Mouse (Mus musculus): ENCODE data around the gene Gtf2i.

Gtf2i gene

GRCm38 (mm10) chr5:134282076-134282475 is 32.5 kb downstream of the Gtf2i start:
- DNase-seq (ENCODE audit: low read depth in 2 of 2, low spot score in 2 of 2) = peak in 1 of 2 experiments; percentile 29

- DNase-seq (ENCODE audit: low read depth in 2 of 2, low spot score in 2 of 2) = no peak
These were observed 35.2 kb downstream of the Gtf2i start for GRCm38 (mm10) chr5:134279371-134279770.

- DNase-seq (ENCODE audit: low read depth in 2 of 2, low spot score in 2 of 2) = no peak
These were observed 37.5 kb downstream of the Gtf2i start for GRCm38 (mm10) chr5:134277109-134277508.

GRCm38 (mm10) chr5:134275556-134275955 is 39.0 kb downstream of the Gtf2i start:
- peak in 1 of 2 experiments; percentile 73 for DNase-seq (ENCODE audit: low read depth in 2 of 2, low spot score in 2 of 2)

GRCm38 (mm10) chr5:134275021-134275420 is 39.5 kb downstream of the Gtf2i start:
- no peak for DNase-seq (ENCODE audit: low read depth in 2 of 2, low spot score in 2 of 2)

GRCm38 (mm10) chr5:134273761-134274160 is 40.8 kb downstream of the Gtf2i start:
- no peak for DNase-seq (ENCODE audit: low read depth in 2 of 2, low spot score in 2 of 2)

GRCm38 (mm10) chr5:134272761-134273160 is 41.8 kb downstream of the Gtf2i start:
- DNase-seq (ENCODE audit: low read depth in 2 of 2, low spot score in 2 of 2) = no peak

GRCm38 (mm10) chr5:134271421-134271820 is 43.1 kb downstream of the Gtf2i start:
- no peak for DNase-seq (ENCODE audit: low read depth in 2 of 2, low spot score in 2 of 2)

GRCm38 (mm10) chr5:134270566-134270965 is 44.0 kb downstream of the Gtf2i start:
- DNase-seq (ENCODE audit: low read depth in 2 of 2, low spot score in 2 of 2) = no peak

- DNase-seq (ENCODE audit: low read depth in 2 of 2, low spot score in 2 of 2) = peak; percentile 79 to 80
These were observed 44.8 kb downstream of the Gtf2i start for GRCm38 (mm10) chr5:134269751-134270150.

- no peak for DNase-seq (ENCODE audit: low read depth in 2 of 2, low spot score in 2 of 2)
These were observed 45.8 kb downstream of the Gtf2i start for GRCm38 (mm10) chr5:134268751-134269150.

- DNase-seq (ENCODE audit: low read depth in 2 of 2, low spot score in 2 of 2) = peak; percentile 87 to 91
These were observed 48.2 kb downstream of the Gtf2i start for GRCm38 (mm10) chr5:134266404-134266803.

GRCm38 (mm10) chr5:134265890-134266289 is 48.7 kb downstream of the Gtf2i start:
- no peak for DNase-seq (ENCODE audit: low read depth in 2 of 2, low spot score in 2 of 2)

GRCm38 (mm10) chr5:134260001-134260636 is 54.4 kb downstream of the Gtf2i start:
- DNase-seq (ENCODE audit: low read depth in 2 of 2, low spot score in 2 of 2) = no peak

GRCm38 (mm10) chr5:134258934-134259333 is 55.6 kb downstream of the Gtf2i start:
- no peak for DNase-seq (ENCODE audit: low read depth in 2 of 2, low spot score in 2 of 2)

GRCm38 (mm10) chr5:134258395-134258794 is 56.2 kb downstream of the Gtf2i start:
- no peak for DNase-seq (ENCODE audit: low read depth in 2 of 2, low spot score in 2 of 2)

- no peak for DNase-seq (ENCODE audit: low read depth in 2 of 2, low spot score in 2 of 2)
These were observed 57.1 kb downstream of the Gtf2i start for GRCm38 (mm10) chr5:134257349-134258031.

GRCm38 (mm10) chr5:134255294-134255693 is 59.3 kb downstream of the Gtf2i start:
- DNase-seq (ENCODE audit: low read depth in 2 of 2, low spot score in 2 of 2) = no peak

GRCm38 (mm10) chr5:134253806-134254205 is 60.8 kb downstream of the Gtf2i start:
- DNase-seq (ENCODE audit: low read depth in 2 of 2, low spot score in 2 of 2) = peak in 1 of 2 experiments; percentile 54

GRCm38 (mm10) chr5:134251083-134251482 is 63.5 kb downstream of the Gtf2i start:
- no peak for DNase-seq (ENCODE audit: low read depth in 2 of 2, low spot score in 2 of 2)

GRCm38 (mm10) chr5:134250601-134251000 is 64.0 kb downstream of the Gtf2i start:
- no peak for DNase-seq (ENCODE audit: low read depth in 2 of 2, low spot score in 2 of 2)

GRCm38 (mm10) chr5:134249245-134249649 is 65.3 kb downstream of the Gtf2i start:
- no peak for DNase-seq (ENCODE audit: low read depth in 2 of 2, low spot score in 2 of 2)

Data from CD8-positive naive resting alpha-beta T cell, adult 2 months (primary cell).